Mouse (Mus musculus): ENCODE results near the gene Gm21970.

DNA sequence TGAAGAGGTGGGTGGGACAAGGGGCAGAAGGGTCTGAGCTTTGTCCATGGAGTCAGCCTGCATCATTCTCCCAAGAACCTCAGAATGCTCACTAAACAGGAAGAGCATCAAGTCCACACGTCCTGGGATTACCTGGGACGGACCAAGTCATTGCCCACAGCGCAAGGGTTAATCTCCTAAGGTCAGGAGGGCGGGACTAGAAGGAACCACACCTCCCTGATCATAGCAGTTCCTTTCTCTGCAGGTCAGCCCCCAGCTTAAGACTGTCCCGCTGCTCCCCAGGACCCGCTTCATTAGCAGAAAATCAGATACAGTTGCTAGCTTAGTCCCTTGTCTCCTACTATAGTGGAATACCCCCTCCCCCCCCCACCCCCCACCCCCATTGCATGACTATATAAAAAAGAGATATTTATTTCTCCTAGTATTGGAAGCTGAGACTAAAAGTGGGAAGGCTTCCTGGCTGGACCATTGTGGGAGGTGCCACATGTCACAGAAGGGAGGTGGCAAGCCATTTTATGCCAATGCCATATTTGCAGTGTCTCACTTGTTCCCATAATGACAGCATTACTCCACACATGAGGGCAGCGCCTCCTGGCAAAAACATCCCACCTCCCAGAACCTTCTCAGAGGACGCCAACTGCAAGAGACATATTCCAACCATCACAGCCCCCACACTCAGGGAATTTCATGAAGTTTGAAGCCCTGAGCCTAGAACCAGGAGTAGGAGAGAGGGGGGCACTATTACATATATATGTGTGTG is 4.3 kb downstream of the Gm21970 start:
- TF ChIP-seq GATA1 (IDR thresholded peaks at IDR 0.05; ENCODE audit: borderline replicate concordance, low read length) (no peak), FLI1 (IDR thresholded peaks at IDR 0.05; ENCODE audit: low read length) (no peak)

All from megakaryocyte, embryonic 14.5 days (primary cell).